Mouse (Mus musculus) CH12.LX (cell line): ENCODE results near the gene Btf3.

Source experiments
- CTCF ChIP-seq, 2 experiments: IDR thresholded peaks in 1 of 2; conservative IDR thresholded peaks in 1 of 2; 2 replicates each; pipeline ENCODE4 v1.5.1; 2011 to 2012; ENCODE audit warnings: low read depth in 2 of 2, low read length in 2 of 2, improper control_type of control experiment in 1 of 2, inconsistent platforms in 1 of 2, mild to moderate bottlenecking in 1 of 2, moderate library complexity in 1 of 2
- NELFE ChIP-seq: IDR thresholded peaks from 2 replicates; pipeline ENCODE4 v1.6.1; 2011; ENCODE audit warnings: low read depth, low read length, improper control_type of control experiment
- POLR2A ChIP-seq: IDR thresholded peaks from 2 replicates; pipeline ENCODE4 v1.6.1; 2011; ENCODE audit warnings: low read depth, mild to moderate bottlenecking, improper control_type of control experiment, low read length

- TF ChIP-seq POLR2A, result no peak
- TF ChIP-seq CTCF (conservative IDR thresholded peaks at IDR 0.05 in 1 of 2, IDR thresholded peaks at IDR 0.05 in 1 of 2; ENCODE audit: low read depth in 2 of 2, low read length in 2 of 2), result no peak
- TF ChIP-seq NELFE, result no peak
These were observed 1.1 kb upstream of the Btf3 start for GRCm38 (mm10) chr13:98317911-98318310.
